Mouse (Mus musculus): ENCODE measurements around the gene Bclaf3. TPM values are rescaled to one million over a fixed set of nuclear protein-coding genes. Genes with fewer than 3 reads are reported as not detected.
A peak's percentile ranks its signal among the peaks of the same experiment; 100 is the strongest.

Gene Bclaf3
- total and polyA plus RNA-seq, 3 experiments: 12.8 to 23.7 TPM; not detected in 1

- TF ChIP-seq TAL1 (IDR thresholded peaks at IDR 0.05; ENCODE audit: low read length) (no peak), TCF12 (IDR thresholded peaks at IDR 0.05; ENCODE audit: low read depth, low read length) (peak; percentile 5; the same call in 1 of the 2 replicates), EP300 (IDR thresholded peaks at IDR 0.05; ENCODE audit: low read depth in 1 of 2, low read length in 2 of 2) (peak in 1 of 2 experiments; percentile 14; a peak in 1 of 4 replicates), USF2 (IDR thresholded peaks at IDR 0.05; ENCODE audit: borderline replicate concordance in 1 of 2, insufficient read depth in 1 of 2, low read depth in 1 of 2, low read length in 2 of 2) (no peak), POLR2AphosphoS2 (IDR thresholded peaks at IDR 0.05; ENCODE audit: low read length) (no peak), RAD21 (IDR thresholded peaks at IDR 0.05; ENCODE audit: low read depth, low read length) (no peak; the same call in 1 of the 2 replicates), MAFK (IDR thresholded peaks at IDR 0.05; ENCODE audit: borderline replicate concordance, low read depth, low read length) (no peak), BHLHE40 (IDR thresholded peaks at IDR 0.05; ENCODE audit: borderline replicate concordance, low read depth, low read length) (no peak), MAZ (IDR thresholded peaks at IDR 0.05; ENCODE audit: low read depth, low read length) (no peak), TBP (IDR thresholded peaks at IDR 0.05; ENCODE audit: low read depth, low read length) (no peak; the same call in 1 of the 2 replicates), KAT2A (conservative IDR thresholded peaks at IDR 0.05; ENCODE audit: low read depth, low read length) (no peak), GABPA (IDR thresholded peaks at IDR 0.05; ENCODE audit: low read depth, low read length) (no peak), ZKSCAN1 (IDR thresholded peaks at IDR 0.05; ENCODE audit: low read depth, low read length) (no peak), SIN3A (IDR thresholded peaks at IDR 0.05; ENCODE audit: low read length) (no peak), JUND (IDR thresholded peaks at IDR 0.05; ENCODE audit: low read depth, low read length) (no peak), HCFC1 (IDR thresholded peaks at IDR 0.05; ENCODE audit: low read depth, low read length) (no peak), POLR2AphosphoS5 (IDR thresholded peaks at IDR 0.05; ENCODE audit: borderline replicate concordance, low read depth, low read length) (no peak), CHD2 (IDR thresholded peaks at IDR 0.05; ENCODE audit: low read length) (no peak), CTCF (IDR thresholded peaks at IDR 0.05 in 2 of 3, conservative IDR thresholded peaks at IDR 0.05 in 1 of 3; ENCODE audit: control insufficient read depth in 1 of 3, insufficient read depth in 1 of 3, low read depth in 2 of 3, low read length in 3 of 3, poor library complexity in 1 of 3, severe bottlenecking in 1 of 3) (peak in 2 of 3 experiments; percentile 23 to 49; a peak in 4 of 6 replicates), MYB (IDR thresholded peaks at IDR 0.05; ENCODE audit: low read depth, low read length) (no peak), USF1 (IDR thresholded peaks at IDR 0.05; ENCODE audit: low read depth, low read length) (no peak), ELF1 (IDR thresholded peaks at IDR 0.05; ENCODE audit: low read depth, low read length) (peak; percentile 52; the same call in 1 of the 2 replicates), MEF2A (IDR thresholded peaks at IDR 0.05; ENCODE audit: extremely low read depth, insufficient replicate concordance, low read depth, low read length, poor library complexity, severe bottlenecking) (no peak), GATA1 (IDR thresholded peaks at IDR 0.05; ENCODE audit: low read depth, low read length) (no peak), POLR2A (IDR thresholded peaks at IDR 0.05; ENCODE audit: control insufficient read depth in 1 of 2, insufficient read depth in 1 of 2, low read depth in 1 of 2, low read length in 2 of 2, poor library complexity in 1 of 2) (0 out of 4 replicates have a peak, but pooled peaks of 1 of the 2 experiments have one; percentile 30), RCOR1 (IDR thresholded peaks at IDR 0.05; ENCODE audit: low read depth, low read length) (no peak)
Measured at GRCm38 (mm10) chrX:159627588-159628566, 101.4 kb downstream of the Bclaf3 start (continued).

Data from MEL (cell line).